Mouse (Mus musculus) stomach, postnatal 0 days (tissue): Measurements from ENCODE around the gene Pmm1.

Experiments
- CTCF ChIP-seq: IDR thresholded peaks from 2 replicates; pipeline ENCODE4 v1.5.1; 2016; ENCODE audit warnings: antibody characterized with exemption, low read depth, mild to moderate bottlenecking, moderate library complexity
- EP300 ChIP-seq: optimal IDR thresholded peaks from 2 replicates; pipeline ENCODE3; 2016; ENCODE audit warnings: antibody characterized with exemption

DNA sequence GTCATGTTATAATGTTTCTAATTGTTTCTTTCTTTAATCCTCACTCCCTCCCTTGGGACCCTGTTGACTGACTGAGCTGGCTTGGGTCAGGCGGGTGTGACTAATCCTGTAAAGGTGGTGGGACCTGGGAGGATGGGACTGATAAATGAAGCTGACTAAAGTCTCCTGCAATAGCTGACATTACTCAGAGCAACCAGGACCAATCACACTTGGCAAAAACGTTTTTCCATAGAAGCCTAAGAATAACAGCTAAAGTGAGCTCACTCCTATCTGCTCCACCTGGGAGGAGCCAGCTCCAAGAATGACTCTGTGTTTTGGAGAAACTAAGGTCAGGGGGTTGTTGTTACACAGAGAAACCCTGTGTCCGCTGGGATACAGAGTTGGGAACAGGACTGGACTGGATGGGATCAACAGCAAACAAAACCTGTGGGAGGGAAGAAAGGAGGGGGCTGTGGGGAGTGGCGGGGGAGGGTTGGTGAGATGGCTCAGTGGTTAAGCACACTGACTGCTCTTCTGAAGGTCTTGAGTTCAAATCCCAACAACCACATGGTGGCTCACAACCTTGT is 4.3 kb upstream of the Pmm1 start:
- no peak for TF ChIP-seq CTCF
- no peak for TF ChIP-seq EP300
